Mouse (Mus musculus): Measurements from ENCODE around the gene Svop. TPM values are rescaled to one million over a fixed set of nuclear protein-coding genes. Genes with fewer than 3 reads are reported as not detected.

Svop gene
- total RNA-seq, 2 experiments from 2014 or later, result 169 to 176 TPM

GRCm38 (mm10) chr5:114004573-114004972, 86.8 kb downstream of the Svop start:
- no peak for DNase-seq (ENCODE audit: low spot score in 2 of 2)

GRCm38 (mm10) chr5:114003542-114003941, 87.8 kb downstream of the Svop start, which contains the start of gene Dao:
TSS of gene Dao (plus strand) at chr5:114003703.
- no peak for DNase-seq (ENCODE audit: low spot score in 2 of 2)

GRCm38 (mm10) chr5:113999382-113999781, 92.0 kb downstream of the Svop start:
- no peak for DNase-seq (ENCODE audit: low spot score in 2 of 2)

GRCm38 (mm10) chr5:113996458-113996857, 94.9 kb downstream of the Svop start:
- DNase-seq (ENCODE audit: low spot score in 2 of 2), result no peak

- DNase-seq (ENCODE audit: low spot score in 2 of 2), result peak; percentile 84 to 87
Observed at GRCm38 (mm10) chr5:113993487-113994465, 97.6 kb downstream of the Svop start, which contains the start of gene Ssh1. TSS of gene Ssh1 (minus strand) at chr5:113993894.

- DNase-seq (ENCODE audit: low spot score in 2 of 2), result peak; percentile 50 to 65
Observed at GRCm38 (mm10) chr5:113993031-113993486, 98.3 kb downstream of the Svop start.

- DNase-seq (ENCODE audit: low spot score in 2 of 2), result no peak
Observed at GRCm38 (mm10) chr5:113992339-113992831, 99.0 kb downstream of the Svop start.

GRCm38 (mm10) chr5:113991141-113991540, 100.2 kb downstream of the Svop start:
- no peak for DNase-seq (ENCODE audit: low spot score in 2 of 2)

GRCm38 (mm10) chr5:113990593-113990992, 100.8 kb downstream of the Svop start:
- no peak for DNase-seq (ENCODE audit: low spot score in 2 of 2)

- DNase-seq (ENCODE audit: low spot score in 2 of 2), result no peak
Observed at GRCm38 (mm10) chr5:113989437-113990024, 101.8 kb downstream of the Svop start.

- peak in 1 of 2 experiments; percentile 31 for DNase-seq (ENCODE audit: low spot score in 2 of 2)
Observed at GRCm38 (mm10) chr5:113986182-113986961, 105.0 kb downstream of the Svop start.

GRCm38 (mm10) chr5:113985737-113986136, 105.6 kb downstream of the Svop start:
- no peak for DNase-seq (ENCODE audit: low spot score in 2 of 2)

GRCm38 (mm10) chr5:113984025-113984740, 107.2 kb downstream of the Svop start:
- DNase-seq (ENCODE audit: low spot score in 2 of 2), result no peak

- DNase-seq (ENCODE audit: low spot score in 2 of 2), result no peak
Observed at GRCm38 (mm10) chr5:113983541-113983940, 107.8 kb downstream of the Svop start.

GRCm38 (mm10) chr5:113981843-113982242, 109.5 kb downstream of the Svop start:
- no peak for DNase-seq (ENCODE audit: low spot score in 2 of 2)

GRCm38 (mm10) chr5:113981171-113981570, 110.2 kb downstream of the Svop start:
- no peak for DNase-seq (ENCODE audit: low spot score in 2 of 2)

GRCm38 (mm10) chr5:113980511-113980910, 110.9 kb downstream of the Svop start:
- DNase-seq (ENCODE audit: low spot score in 2 of 2), result no peak

- no peak for DNase-seq (ENCODE audit: low spot score in 2 of 2)
Observed at GRCm38 (mm10) chr5:113977309-113977708, 114.1 kb downstream of the Svop start.
